Mouse (Mus musculus) megakaryocyte, embryonic 14.5 days (primary cell): ENCODE results near the gene Polr2l. TPM values are rescaled to one million over a fixed set of nuclear protein-coding genes. Genes with fewer than 3 reads are reported as not detected.
A peak's percentile ranks its signal among the peaks of the same experiment; 100 is the strongest.

Experiments used
- H3K27me3 ChIP-seq: replicated peaks from 2 replicates; pipeline ENCODE3; 2012; ENCODE audit warnings: inconsistent platforms
- H3K36me3 ChIP-seq: replicated peaks from 2 replicates; pipeline ENCODE3; 2012; ENCODE audit warnings: low read length, inconsistent platforms, mixed read lengths
- H3K4me1 ChIP-seq: 2 replicates; pipeline ENCODE4 v1.6.1; 2012; ENCODE audit warnings: inconsistent platforms
- H3K4me3 ChIP-seq: replicated peaks from 2 replicates; pipeline ENCODE3; 2012; ENCODE audit warnings: moderate library complexity, mild to moderate bottlenecking, inconsistent platforms
- H3K9me3 ChIP-seq: 2 replicates; pipeline ENCODE4 v1.6.1; 2012; ENCODE audit warnings: inconsistent platforms
- FLI1 ChIP-seq: IDR thresholded peaks from 2 replicates; pipeline ENCODE4 v1.6.1; 2012; ENCODE audit warnings: low read length, inconsistent platforms, mixed read lengths
- GATA1 ChIP-seq: IDR thresholded peaks from 3 replicates; pipeline ENCODE4 v1.6.1; 2012; ENCODE audit warnings: mixed read lengths, low read length, inconsistent platforms, borderline replicate concordance
- polyA plus RNA-seq: library from polyadenylated mRNA; stranded (reverse); fragments of >175 nt; gene quantifications from 2 replicates; pipeline ENCODE4 v1.2.3, GENCODE M21; 2012; ENCODE audit warnings: low replicate concordance; ENCODE audit not compliant: insufficient read depth

Gene Polr2l
- polyA plus RNA-seq, 1 experiment, result 150 TPM

DNA sequence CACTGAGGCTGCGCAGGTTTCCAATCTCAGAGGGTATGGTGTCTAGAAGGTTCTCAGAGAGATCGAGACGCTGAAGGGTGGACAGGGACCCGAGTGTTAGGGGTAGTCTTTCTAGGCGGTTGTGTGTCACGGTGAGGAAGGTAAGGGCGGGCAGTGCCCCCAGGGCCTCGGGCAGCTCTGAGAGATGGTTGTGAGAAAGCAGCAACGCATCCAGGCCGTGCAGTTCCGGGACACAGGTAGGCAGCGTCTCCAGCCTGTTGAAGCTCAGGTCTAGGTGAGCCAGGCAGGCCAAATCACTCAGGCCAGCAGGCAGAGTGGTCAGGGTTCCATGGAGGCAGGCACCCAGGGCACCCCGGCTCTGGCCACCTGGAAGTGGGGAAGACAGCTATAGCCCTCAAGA is 32.7 kb downstream of the Polr2l start:
- Histone ChIP-seq H3K27me3 (no peaks in the 10 kb centered on the region), H3K4me3 (peak overlapping the region; percentile 95), H3K9me3 (no peaks in the 10 kb centered on the region), H3K4me1 (peaks cover 74% of the 10 kb centered on the region), H3K36me3 (peaks cover 53% of the 10 kb centered on the region)
- TF ChIP-seq GATA1 (no peak), FLI1 (no peak)

DNA sequence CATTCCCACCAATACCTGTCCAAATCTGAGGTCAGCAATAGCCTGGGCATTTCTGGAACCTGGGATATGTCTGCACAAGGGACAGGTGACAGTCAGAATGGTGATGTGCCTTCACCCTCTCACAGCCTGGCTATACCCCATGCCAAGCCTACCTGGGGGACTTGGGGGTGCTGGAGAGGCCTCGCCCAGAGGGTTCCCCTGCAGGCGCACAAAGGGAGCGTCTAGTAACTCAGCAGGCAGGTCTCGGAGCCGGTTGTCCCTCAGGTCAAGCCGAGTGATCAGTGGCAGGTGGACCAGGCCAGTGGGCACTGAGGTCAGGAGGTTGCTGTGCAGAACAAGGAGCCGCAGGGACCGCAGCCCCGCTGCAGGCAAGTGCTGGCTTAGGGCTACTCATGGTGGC is 33.5 kb downstream of the Polr2l start:
- H3K4me1 ChIP-seq, result peaks cover 77% of the 10 kb centered on the region
- TF ChIP-seq FLI1, result no peak
- no peaks in the 10 kb centered on the region for H3K27me3 ChIP-seq
- H3K9me3 ChIP-seq, result no peaks in the 10 kb centered on the region
- peak overlapping the region; percentile 95 for H3K4me3 ChIP-seq
- peaks cover 53% of the 10 kb centered on the region for H3K36me3 ChIP-seq

DNA sequence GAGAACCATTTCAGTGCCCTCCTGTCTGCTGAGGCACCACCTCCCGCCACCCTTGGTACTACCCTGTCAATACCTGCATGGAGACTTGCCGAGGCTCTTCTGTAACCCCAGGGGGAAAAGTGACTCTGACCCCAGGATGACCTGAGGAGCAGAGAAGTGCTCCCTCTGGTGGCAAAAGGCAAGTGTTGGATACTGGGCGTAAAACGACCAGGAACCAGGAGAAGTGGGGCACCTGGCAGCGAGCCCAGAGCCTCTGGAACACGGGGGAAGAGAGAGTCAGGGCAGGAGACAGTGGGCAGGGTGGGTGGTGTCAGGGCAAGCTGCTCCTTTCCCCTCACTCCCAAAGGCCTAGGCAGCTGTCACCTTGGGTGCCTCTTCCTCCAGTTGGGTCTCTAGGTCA is 34.3 kb downstream of the Polr2l start:
- TF ChIP-seq FLI1, result no peak
- TF ChIP-seq GATA1, result no peak
- Histone ChIP-seq H3K27me3 (no peaks in the 10 kb centered on the region), H3K36me3 (peaks cover 53% of the 10 kb centered on the region), H3K4me1 (peaks cover 81% of the 10 kb centered on the region), H3K9me3 (no peaks in the 10 kb centered on the region), H3K4me3 (peak overlapping the region; percentile 95)

DNA sequence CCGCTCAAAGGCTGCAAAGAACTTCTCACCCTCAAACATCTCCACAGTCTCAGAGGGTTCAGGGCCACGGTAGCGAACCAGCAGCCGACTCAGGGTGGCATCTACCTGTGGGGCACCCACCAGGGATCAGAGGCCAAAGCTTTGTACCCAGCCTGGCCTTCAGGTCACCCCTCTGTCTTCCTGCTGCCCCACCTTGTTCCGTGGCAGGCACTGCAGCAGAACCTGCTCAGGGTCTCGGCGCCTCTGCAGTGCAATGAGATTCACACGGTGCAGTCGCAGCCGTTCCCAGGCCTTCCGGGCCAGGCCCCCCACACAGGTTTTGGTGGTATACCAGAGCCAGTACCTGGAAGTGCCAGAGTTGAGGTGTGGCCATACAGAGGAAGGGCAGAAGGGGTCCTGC is 35.1 kb downstream of the Polr2l start:
- Histone ChIP-seq H3K27me3 (no peaks in the 10 kb centered on the region), H3K36me3 (peaks cover 53% of the 10 kb centered on the region), H3K4me3 (no peak overlapping the region), H3K4me1 (peaks cover 86% of the 10 kb centered on the region), H3K9me3 (no peaks in the 10 kb centered on the region)
- TF ChIP-seq FLI1 (no peak), GATA1 (no peak)

DNA sequence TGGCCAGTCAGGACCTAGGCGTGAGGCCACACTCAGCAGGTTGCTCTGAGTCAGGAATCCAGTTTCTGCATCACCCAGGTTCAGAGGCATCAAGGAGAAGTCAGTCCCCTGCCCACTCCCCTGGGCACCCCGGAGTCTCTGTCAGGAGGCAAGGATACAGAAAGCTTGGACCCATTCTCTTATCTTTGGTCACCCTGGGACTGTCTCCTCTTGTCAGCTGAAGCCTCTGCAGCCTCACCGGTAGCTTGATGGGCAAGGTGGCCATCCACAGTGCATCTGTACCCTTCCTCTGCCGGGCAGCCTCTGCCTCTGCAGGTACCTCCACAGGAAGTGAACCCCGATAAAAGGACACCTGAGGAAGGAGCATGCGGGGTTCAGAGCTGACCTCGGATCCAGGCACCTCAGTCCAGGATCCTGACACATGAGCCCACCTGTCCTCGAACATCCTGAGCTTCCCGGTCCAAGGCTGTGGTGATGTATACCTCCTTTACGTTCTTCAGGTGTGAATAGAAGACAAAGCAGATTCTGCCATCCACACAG is 35.7 kb downstream of the Polr2l start:
- H3K4me1 ChIP-seq, result peaks cover 86% of the 10 kb centered on the region

DNA sequence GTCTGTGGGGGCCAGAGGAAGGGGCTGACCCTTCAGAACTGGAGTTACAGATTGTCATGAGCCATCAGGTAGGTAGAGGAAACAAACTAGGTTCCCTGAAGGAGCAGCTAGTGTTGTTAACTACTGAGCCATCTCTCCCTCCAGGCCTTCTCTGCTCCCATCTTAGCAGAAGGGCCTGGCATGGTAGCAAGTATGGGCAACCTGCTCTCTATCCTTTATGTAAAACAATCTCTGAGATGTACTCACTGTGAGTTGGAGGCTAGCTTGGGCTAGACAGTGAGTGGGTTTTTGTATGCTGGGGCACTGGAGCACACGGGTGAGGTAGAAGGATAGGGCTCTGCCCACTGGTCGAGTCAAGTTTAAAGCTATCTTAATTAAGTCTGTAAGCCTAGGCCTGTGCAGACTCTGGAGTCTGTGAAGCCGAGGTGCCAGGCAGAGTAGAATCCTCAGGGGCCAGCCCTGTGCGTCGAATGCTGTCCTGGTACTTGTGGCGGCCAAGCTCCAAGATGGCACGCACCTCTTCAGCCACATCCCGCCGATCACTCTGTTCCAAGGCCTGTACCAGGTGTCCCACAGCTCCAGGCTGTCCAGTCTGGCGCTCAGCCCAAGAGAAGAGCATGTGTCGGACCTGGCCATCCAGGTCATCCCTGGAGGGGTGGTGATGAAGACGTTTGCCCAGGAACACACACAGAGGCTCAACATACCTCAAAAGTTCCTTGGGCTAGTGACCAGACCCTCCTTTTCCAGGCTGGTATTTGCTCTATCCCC is 36.5 kb downstream of the Polr2l start:
- H3K9me3 ChIP-seq, result no peaks in the 10 kb centered on the region
- TF ChIP-seq FLI1, result no peak
- TF ChIP-seq GATA1, result no peak
- no peaks in the 10 kb centered on the region for H3K27me3 ChIP-seq
- H3K36me3 ChIP-seq, result peaks cover 64% of the 10 kb centered on the region
- no peak overlapping the region for H3K4me3 ChIP-seq
- H3K4me1 ChIP-seq, result peaks cover 90% of the 10 kb centered on the region

More for the DNA sequence above, 35.7 kb downstream of the Polr2l start:
- TF ChIP-seq GATA1 (no peak), FLI1 (no peak)
- H3K4me3 ChIP-seq, result no peak overlapping the region
- peaks cover 56% of the 10 kb centered on the region for H3K36me3 ChIP-seq
- H3K9me3 ChIP-seq, result no peaks in the 10 kb centered on the region
- H3K27me3 ChIP-seq, result no peaks in the 10 kb centered on the region

DNA sequence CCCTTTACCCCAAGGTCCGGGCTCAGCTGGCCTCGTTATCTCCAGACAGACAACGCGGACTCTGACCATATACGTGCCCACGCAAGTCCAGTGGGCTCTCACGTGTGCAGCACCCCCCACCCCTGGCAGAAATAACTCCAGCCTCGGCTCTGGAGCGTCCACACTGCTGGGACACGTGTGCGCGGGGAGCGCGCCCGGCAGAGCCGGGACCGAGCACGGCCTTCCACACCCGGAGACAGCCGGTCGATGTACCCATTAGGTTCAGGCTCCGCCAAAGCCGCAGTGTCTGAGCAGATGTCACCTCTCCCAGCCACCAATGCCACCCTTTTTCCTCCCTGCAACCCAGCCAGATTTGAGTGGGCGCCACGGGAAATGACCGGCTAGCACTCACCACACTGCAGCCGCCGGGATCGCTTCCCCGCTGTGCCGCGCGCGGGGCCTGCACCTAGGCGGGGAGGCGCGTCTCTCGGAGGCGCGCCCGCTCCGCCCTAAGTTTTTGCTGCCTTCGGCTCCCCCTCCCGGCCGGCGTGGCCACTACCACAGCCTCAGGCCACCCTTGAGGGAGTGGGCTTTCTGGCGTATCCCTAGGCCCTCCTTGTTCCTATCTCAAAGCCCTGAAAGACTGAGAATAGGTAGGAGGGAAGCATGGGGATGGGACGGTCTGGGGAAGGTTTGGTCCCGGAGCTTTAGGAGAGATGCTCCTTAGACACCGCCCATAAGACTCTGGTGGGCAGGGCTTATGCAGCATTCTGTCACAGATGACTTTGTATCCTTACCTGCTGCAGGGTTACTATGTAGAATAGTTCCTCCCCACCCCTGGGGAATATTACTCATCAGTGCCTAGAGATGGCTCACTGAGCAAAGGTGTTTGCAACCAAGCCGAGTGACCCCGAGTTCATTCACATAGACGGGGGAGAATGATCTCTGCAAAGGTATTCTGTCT is 37.5 kb downstream of the Polr2l start, which contains the start of gene Slc25a22:
Gene Slc25a22, minus strand, starts transcription at position 715 of the 943 bp plus-strand sequence.
- TF ChIP-seq FLI1, result no peak
- no peak for TF ChIP-seq GATA1
- H3K4me3 ChIP-seq, result peak within 1 kb of the TSS; percentile 97
- H3K36me3 ChIP-seq, result peaks cover 69% of the 10 kb centered on the region
- no peaks in the 10 kb centered on the region for H3K27me3 ChIP-seq
- no peaks in the 10 kb centered on the region for H3K9me3 ChIP-seq
- peaks cover 90% of the 10 kb centered on the region for H3K4me1 ChIP-seq

DNA sequence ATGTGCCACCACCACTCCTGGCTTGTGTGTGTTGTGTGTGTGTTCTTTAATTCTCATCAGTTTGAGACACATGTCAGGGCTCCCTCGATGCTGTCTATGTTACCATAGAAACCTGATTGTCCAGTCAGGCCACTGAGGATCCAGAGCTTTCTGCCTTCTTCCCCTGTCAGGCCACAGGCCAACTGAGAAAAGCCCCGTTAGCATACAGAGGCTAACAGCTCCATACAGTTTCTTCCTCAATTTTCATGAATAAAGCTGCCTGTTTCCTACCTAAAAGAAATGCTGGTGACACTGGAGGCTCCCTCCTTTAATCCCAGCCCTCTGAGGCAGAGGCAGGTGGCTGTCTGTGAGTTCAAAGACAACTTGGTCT is 38.4 kb downstream of the Polr2l start:
- H3K9me3 ChIP-seq, result no peaks in the 10 kb centered on the region
- peaks cover 69% of the 10 kb centered on the region for H3K36me3 ChIP-seq
- H3K27me3 ChIP-seq, result no peaks in the 10 kb centered on the region
- H3K4me1 ChIP-seq, result peaks cover 85% of the 10 kb centered on the region
- no peak for TF ChIP-seq GATA1
- TF ChIP-seq FLI1, result no peak
- H3K4me3 ChIP-seq, result peak overlapping the region; percentile 97

DNA sequence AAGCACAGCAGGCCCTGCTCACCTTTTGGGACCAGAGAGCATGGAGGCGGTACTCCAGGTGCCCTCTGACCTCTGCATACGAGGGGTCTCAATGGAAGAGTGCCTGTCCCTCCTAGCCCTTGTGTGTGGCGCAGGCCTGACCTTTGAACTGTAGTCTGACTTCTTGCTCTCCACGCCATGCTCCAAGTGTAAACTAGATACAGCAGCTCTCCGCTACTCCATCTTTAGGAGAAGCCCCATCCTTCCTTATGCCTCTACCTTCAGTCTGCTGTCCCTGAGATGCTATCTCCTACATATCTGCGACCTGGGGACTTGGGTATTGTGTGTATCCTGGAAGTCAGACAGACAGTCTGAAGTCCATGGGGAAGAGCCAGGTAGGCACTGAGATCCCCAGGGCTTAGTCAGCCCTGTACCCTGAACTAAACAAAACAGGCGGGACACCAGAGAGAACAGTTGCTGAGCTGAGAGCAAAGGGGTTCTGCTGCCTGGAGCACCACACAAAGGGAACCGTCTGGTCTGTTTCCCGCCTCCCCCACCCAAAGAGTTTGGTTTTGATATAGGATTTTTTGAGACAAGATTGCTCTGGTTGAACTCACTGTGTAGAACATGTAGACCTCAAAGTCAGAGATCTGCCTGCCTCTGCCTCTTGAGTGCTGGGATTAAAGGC is 38.9 kb downstream of the Polr2l start:
- Histone ChIP-seq H3K4me3 (peak overlapping the region; percentile 97), H3K36me3 (peaks cover 69% of the 10 kb centered on the region), H3K9me3 (no peaks in the 10 kb centered on the region), H3K27me3 (no peaks in the 10 kb centered on the region), H3K4me1 (peaks cover 80% of the 10 kb centered on the region)
- TF ChIP-seq FLI1 (no peak), GATA1 (no peak)
